Mouse (Mus musculus) ES-E14 (cell line): ENCODE measurements at regions not wholly inside any gene's neighbourhood (a gene's known extent, or its start where the extent isn't known, plus 50 kb on each side); places are given as distances from the start of the nearest gene placed in this dataset.

Experiments used
- CHD2 ChIP-seq: IDR thresholded peaks from 2 replicates; pipeline ENCODE4 v1.6.1; 2014; ENCODE audit warnings: mild to moderate bottlenecking, low read depth, low read length, inconsistent platforms
- MAFK ChIP-seq: IDR thresholded peaks from 2 replicates; pipeline ENCODE4 v1.6.1; 2014; ENCODE audit warnings: mild to moderate bottlenecking, low read depth, low read length, inconsistent platforms; ENCODE audit not compliant: insufficient read depth
- ZC3H11A ChIP-seq: IDR thresholded peaks from 2 replicates; pipeline ENCODE4 v1.6.1; 2012; ENCODE audit warnings: low read depth, mild to moderate bottlenecking, inconsistent platforms, low read length, borderline replicate concordance

DNA sequence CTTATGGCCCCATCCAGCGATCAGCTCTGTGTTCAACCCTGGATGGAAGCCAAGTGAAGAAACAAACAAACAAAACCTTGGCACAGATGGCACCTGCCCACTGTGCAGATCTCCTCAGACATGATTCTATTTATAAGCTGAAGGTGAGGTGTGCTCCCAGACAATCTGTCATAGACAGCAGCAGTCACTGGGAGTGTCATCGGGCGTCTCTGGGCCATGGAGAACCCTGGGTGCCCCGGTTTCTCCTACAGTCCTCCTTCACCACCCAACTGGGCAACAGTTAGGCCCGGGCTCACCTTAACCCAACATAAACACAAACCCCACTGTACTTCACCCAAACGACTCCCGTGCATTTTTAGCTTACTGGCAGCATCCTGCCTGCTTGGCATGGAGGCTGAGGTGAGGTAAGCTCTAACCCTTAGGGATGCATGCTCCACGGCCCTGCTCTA, 160.6 kb upstream of the Irf2bp2 start:
- TF ChIP-seq MAFK (no peak), CHD2 (no peak), ZC3H11A (no peak)
